Mouse (Mus musculus) embryo, embryonic 11.5 days (tissue): ENCODE measurements around the gene Siae.

ENCODE experiments used
- DNase-seq: peaks from one replicate; pipeline ENCODE4 v3.0.0-alpha.2; 2012; ENCODE audit warnings: low read depth, low spot score

Siae gene

GRCm38 (mm10) chr9:37569231-37569835, 13.8 kb downstream of the Siae start:
- no peak for DNase-seq

DNA sequence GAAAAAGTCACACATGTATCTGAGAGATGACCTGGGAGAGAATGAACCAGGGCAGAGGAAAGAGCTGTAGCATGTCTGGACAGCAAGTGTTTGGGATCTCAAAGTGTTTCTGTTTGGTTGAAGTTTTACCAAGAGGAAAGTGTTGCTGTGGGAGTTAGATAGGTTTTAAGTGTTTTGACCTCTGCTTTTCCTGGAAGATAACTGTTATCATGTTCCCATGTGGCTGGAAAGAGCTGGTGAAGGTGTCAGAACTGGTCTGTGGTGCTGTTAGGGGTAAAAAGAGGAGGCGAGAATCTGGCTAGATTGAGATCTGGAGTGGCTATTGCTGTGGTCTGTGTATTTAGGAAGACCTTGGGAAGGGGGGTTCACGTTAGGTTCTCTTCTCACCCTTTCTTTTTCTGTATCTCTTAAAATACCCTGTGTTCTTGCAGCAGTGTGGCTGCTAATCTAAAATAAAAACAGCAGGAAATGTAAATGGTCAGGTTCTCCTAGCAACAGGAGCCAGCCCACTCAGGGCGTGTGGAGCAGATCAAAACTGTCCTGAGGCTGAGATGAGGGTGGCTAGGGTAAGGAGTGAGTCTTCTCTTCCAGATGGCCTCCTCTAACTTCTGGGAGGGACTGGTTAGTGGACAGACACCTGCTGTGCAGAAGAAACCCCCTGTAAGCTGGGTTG, 16.8 kb downstream of the Siae start:
- DNase-seq: no peak

GRCm38 (mm10) chr9:37576436-37576930, 21.0 kb downstream of the Siae start:
- no peak for DNase-seq

DNA sequence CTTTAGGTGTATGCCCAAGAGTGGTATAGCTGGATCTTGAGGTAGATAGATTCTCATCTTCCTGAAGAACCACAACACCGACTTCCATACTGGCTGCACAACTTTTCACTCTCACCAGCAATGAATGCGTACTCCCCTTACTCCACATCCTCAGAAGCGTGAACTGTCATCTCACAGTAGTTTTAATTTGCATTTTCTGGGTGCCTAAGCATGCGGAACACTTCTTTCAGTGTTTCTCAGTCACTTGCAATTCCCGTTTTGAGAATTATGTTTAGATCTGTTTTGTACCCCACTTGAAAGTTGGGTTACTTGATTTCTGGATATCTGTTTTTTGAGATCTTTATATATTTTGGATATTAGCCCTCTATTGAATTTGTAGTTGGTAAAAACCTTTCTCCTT, 28.1 kb downstream of the Siae start:
- no peak for DNase-seq

- DNase-seq: no peak
These were observed 31.2 kb downstream of the Siae start for GRCm38 (mm10) chr9:37586718-37587117.

DNA sequence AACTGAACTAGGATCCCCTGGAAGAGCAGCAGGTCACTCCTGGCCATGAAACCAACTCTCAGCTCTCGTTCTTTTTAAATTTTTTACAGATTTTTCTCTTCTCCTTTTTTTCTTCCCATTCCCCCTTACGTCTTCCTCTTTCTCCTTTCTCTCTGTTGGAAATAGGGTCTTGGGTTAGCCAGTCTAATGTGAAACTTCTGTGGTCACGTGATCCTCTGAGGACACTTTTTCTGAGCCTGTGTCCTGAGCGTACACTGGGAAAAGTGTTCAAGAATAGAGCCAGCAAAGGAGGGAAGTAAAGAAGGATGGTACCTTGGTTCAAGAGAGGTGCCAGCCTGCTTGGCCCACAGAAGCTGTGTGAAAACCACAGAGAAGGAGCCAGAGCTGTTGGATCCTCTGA, 34.9 kb downstream of the Siae start:
- no peak for DNase-seq

DNA sequence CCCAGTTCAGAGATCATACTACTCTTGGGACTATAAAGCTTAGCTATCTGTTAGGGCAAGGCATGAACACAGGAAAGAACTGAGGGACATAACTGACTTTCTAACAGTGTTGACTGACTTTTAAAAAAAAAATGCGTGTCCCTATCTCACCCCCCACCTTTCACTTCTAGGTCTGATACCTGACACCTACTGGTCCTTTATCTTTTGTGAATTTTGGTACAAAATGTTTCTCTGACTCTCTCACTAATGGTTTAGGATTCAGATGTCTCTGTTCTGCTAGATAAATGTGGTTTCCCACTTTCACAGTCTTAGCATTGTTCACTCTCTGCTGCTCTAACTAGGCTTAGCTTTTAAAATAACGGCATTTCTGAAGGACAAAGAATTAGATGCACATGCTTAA, 36.5 kb downstream of the Siae start:
- no peak for DNase-seq

DNA sequence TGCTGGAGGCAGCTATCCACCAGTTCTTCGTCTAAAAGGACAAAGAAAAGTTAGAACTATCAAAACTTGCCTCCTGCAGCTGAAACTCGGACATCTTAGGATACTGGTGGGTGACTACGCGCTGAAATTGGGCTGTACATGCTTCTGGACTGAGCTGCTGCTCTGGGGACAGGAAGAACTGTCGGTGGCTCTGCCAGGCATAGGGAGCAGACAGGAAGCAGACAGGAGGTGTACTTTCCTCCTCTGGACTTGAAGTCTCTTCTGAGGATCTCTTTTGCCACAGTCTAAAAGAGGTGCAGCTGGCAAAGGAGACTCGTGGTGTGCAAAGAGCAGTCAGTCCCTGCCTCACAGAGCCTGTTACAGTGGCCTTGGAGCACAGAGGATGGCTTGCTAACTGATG, 37.1 kb downstream of the Siae start:
- DNase-seq: no peak

GRCm38 (mm10) chr9:37593690-37594089, 38.2 kb downstream of the Siae start:
- DNase-seq: no peak

DNA sequence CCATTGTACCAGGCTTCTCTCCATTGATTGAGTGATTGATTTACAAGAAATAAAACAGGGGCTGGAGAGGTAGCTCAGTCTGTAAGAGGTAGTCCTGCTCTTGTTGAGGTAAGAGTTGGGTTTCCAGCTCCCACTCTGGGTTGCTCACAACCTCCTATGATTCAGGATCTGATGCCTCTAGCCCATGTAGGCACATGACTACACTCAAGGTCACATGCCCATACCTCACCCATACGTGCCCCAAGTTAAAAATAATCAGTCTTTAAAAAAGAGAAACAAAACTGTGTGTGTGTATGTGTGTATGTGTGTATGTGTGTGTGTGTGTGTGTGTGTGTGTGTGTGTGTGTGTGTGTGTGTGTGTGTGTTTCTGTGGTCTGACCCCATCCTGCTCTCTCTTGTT, 40.1 kb downstream of the Siae start:
- no peak for DNase-seq

- no peak for DNase-seq
These were observed 43.1 kb downstream of the Siae start for GRCm38 (mm10) chr9:37598637-37599036.

GRCm38 (mm10) chr9:37600538-37601205, 45.2 kb downstream of the Siae start:
- DNase-seq: no peak

- no peak for DNase-seq
These were observed 49.6 kb downstream of the Siae start for GRCm38 (mm10) chr9:37605089-37605488.

- DNase-seq: no peak
These were observed 54.1 kb downstream of the Siae start for GRCm38 (mm10) chr9:37609558-37609957.

GRCm38 (mm10) chr9:37613182-37613910, 57.8 kb downstream of the Siae start, which contains the start of gene Spa17:
TSS of gene Spa17 (minus strand) at chr9:37613722.
- peak; percentile 83 for DNase-seq

- no peak for DNase-seq
These were observed 58.4 kb downstream of the Siae start for GRCm38 (mm10) chr9:37613911-37614280.

DNA sequence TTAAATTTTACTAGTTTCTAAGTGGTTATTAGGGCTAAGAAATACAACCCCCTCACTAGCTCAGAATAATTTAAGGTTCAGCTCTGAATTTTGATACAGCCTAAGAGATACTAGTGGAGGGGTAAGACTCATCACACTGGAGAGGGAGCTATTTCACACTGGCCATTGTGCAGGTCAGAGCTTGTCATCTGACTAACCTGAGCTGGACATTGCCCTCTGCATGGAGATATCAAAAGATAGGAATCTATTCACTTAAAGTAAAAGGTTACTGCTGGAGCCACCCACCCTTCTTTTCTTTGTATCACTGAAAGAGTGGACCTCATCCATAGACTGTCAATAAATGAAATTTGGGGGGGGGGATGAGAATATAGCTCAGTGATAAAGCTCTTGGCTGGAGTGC, 58.8 kb downstream of the Siae start:
- no peak for DNase-seq

GRCm38 (mm10) chr9:37615220-37615619, 59.7 kb downstream of the Siae start:
- DNase-seq: no peak

GRCm38 (mm10) chr9:37616770-37617169, 61.3 kb downstream of the Siae start:
- peak; percentile 39 for DNase-seq

GRCm38 (mm10) chr9:37621290-37621689, 65.8 kb downstream of the Siae start:
- no peak for DNase-seq

GRCm38 (mm10) chr9:37623981-37624380, 68.5 kb downstream of the Siae start:
- no peak for DNase-seq

- no peak for DNase-seq
These were observed 69.0 kb downstream of the Siae start for GRCm38 (mm10) chr9:37624502-37624901.
